Mouse (Mus musculus): ENCODE data around the gene Hmgcr. TPM values are rescaled to one million over a fixed set of nuclear protein-coding genes. Genes with fewer than 3 reads are reported as not detected.

The Hmgcr gene
- polyA plus RNA-seq, 1 experiment = 58.7 TPM

GRCm38 (mm10) chr13:96645822-96646221 lies 24.9 kb downstream of the Hmgcr start:
- no peaks in the 10 kb centered on the region for H3K79me3 ChIP-seq (ENCODE audit: low read depth)
- H3K4me3 ChIP-seq (ENCODE audit: insufficient read depth, poor library complexity, severe bottlenecking) = no peak overlapping the region
- H3K79me2 ChIP-seq (ENCODE audit: control insufficient read depth, insufficient read depth) = no peaks in the 10 kb centered on the region
- no peaks in the 10 kb centered on the region for H3K27me3 ChIP-seq (ENCODE audit: control insufficient read depth, insufficient read depth, insufficient read length)
- peaks cover 39% of the 10 kb centered on the region for H3K36me3 ChIP-seq (ENCODE audit: control insufficient read depth, insufficient read depth)
- no peak overlapping the region for H3ac ChIP-seq (ENCODE audit: control insufficient read depth, insufficient read length, low read depth)
- TF ChIP-seq MYOD1 (IDR thresholded peaks at IDR 0.05; ENCODE audit: control insufficient read depth, insufficient read length, low read depth) (no peak), CEBPB (IDR thresholded peaks at IDR 0.05; ENCODE audit: low read depth) (no peak), MAX (IDR thresholded peaks at IDR 0.05) (no peak), CTCF (IDR thresholded peaks at IDR 0.05; ENCODE audit: control insufficient read depth, insufficient read depth, insufficient read length) (no peak), MYOG (IDR thresholded peaks at IDR 0.05; ENCODE audit: control insufficient read depth, extremely low read depth, insufficient read length) (no peak), USF1 (IDR thresholded peaks at IDR 0.05; ENCODE audit: low read depth) (no peak), FOSL1 (IDR thresholded peaks at IDR 0.05; ENCODE audit: insufficient read depth, low read length, poor library complexity, severe bottlenecking) (no peak)

- Histone ChIP-seq H3K27me3 (ENCODE audit: control insufficient read depth, insufficient read depth, insufficient read length) (no peaks in the 10 kb centered on the region), H3ac (ENCODE audit: control insufficient read depth, insufficient read length, low read depth) (no peak overlapping the region), H3K79me2 (ENCODE audit: control insufficient read depth, insufficient read depth) (no peaks in the 10 kb centered on the region), H3K36me3 (ENCODE audit: control insufficient read depth, insufficient read depth) (peaks cover 32% of the 10 kb centered on the region), H3K4me3 (ENCODE audit: insufficient read depth, poor library complexity, severe bottlenecking) (no peak overlapping the region), H3K79me3 (ENCODE audit: low read depth) (no peaks in the 10 kb centered on the region)
- TF ChIP-seq MYOG (IDR thresholded peaks at IDR 0.05; ENCODE audit: control insufficient read depth, extremely low read depth, insufficient read length) = no peak
- no peak for TF ChIP-seq CTCF (IDR thresholded peaks at IDR 0.05; ENCODE audit: control insufficient read depth, insufficient read depth, insufficient read length)
- no peak for TF ChIP-seq MYOD1 (IDR thresholded peaks at IDR 0.05; ENCODE audit: control insufficient read depth, insufficient read length, low read depth)
- TF ChIP-seq MAX (IDR thresholded peaks at IDR 0.05) = no peak
- TF ChIP-seq CEBPB (IDR thresholded peaks at IDR 0.05; ENCODE audit: low read depth) = no peak
- TF ChIP-seq USF1 (IDR thresholded peaks at IDR 0.05; ENCODE audit: low read depth) = no peak
- TF ChIP-seq FOSL1 (IDR thresholded peaks at IDR 0.05; ENCODE audit: insufficient read depth, low read length, poor library complexity, severe bottlenecking) = no peak
Measured at GRCm38 (mm10) chr13:96644168-96644567, 26.6 kb downstream of the Hmgcr start.

- no peaks in the 10 kb centered on the region for H3K79me2 ChIP-seq (ENCODE audit: control insufficient read depth, insufficient read depth)
- H3K27me3 ChIP-seq (ENCODE audit: control insufficient read depth, insufficient read depth, insufficient read length) = no peaks in the 10 kb centered on the region
- TF ChIP-seq MYOG (IDR thresholded peaks at IDR 0.05; ENCODE audit: control insufficient read depth, extremely low read depth, insufficient read length) = no peak
- no peak for TF ChIP-seq MAX (IDR thresholded peaks at IDR 0.05)
- no peak for TF ChIP-seq CTCF (IDR thresholded peaks at IDR 0.05; ENCODE audit: control insufficient read depth, insufficient read depth, insufficient read length)
- TF ChIP-seq MYOD1 (IDR thresholded peaks at IDR 0.05; ENCODE audit: control insufficient read depth, insufficient read length, low read depth) = no peak
- no peak for TF ChIP-seq USF1 (IDR thresholded peaks at IDR 0.05; ENCODE audit: low read depth)
- no peak for TF ChIP-seq CEBPB (IDR thresholded peaks at IDR 0.05; ENCODE audit: low read depth)
- no peak for TF ChIP-seq FOSL1 (IDR thresholded peaks at IDR 0.05; ENCODE audit: insufficient read depth, low read length, poor library complexity, severe bottlenecking)
- H3ac ChIP-seq (ENCODE audit: control insufficient read depth, insufficient read length, low read depth) = no peak overlapping the region
- H3K4me3 ChIP-seq (ENCODE audit: insufficient read depth, poor library complexity, severe bottlenecking) = no peak overlapping the region
- H3K79me3 ChIP-seq (ENCODE audit: low read depth) = no peaks in the 10 kb centered on the region
- H3K36me3 ChIP-seq (ENCODE audit: control insufficient read depth, insufficient read depth) = peaks cover 32% of the 10 kb centered on the region
Measured at GRCm38 (mm10) chr13:96630396-96630795, 40.3 kb downstream of the Hmgcr start.

- no peaks in the 10 kb centered on the region for H3K79me3 ChIP-seq (ENCODE audit: low read depth)
- no peak for TF ChIP-seq CTCF (IDR thresholded peaks at IDR 0.05; ENCODE audit: control insufficient read depth, insufficient read depth, insufficient read length)
- TF ChIP-seq CEBPB (IDR thresholded peaks at IDR 0.05; ENCODE audit: low read depth) = no peak
- no peak for TF ChIP-seq USF1 (IDR thresholded peaks at IDR 0.05; ENCODE audit: low read depth)
- no peak for TF ChIP-seq MYOG (IDR thresholded peaks at IDR 0.05; ENCODE audit: control insufficient read depth, extremely low read depth, insufficient read length)
- TF ChIP-seq MYOD1 (IDR thresholded peaks at IDR 0.05; ENCODE audit: control insufficient read depth, insufficient read length, low read depth) = no peak
- no peak for TF ChIP-seq MAX (IDR thresholded peaks at IDR 0.05)
- TF ChIP-seq FOSL1 (IDR thresholded peaks at IDR 0.05; ENCODE audit: insufficient read depth, low read length, poor library complexity, severe bottlenecking) = no peak
- no peak overlapping the region for H3K4me3 ChIP-seq (ENCODE audit: insufficient read depth, poor library complexity, severe bottlenecking)
- peaks cover 28% of the 10 kb centered on the region for H3K36me3 ChIP-seq (ENCODE audit: control insufficient read depth, insufficient read depth)
- H3ac ChIP-seq (ENCODE audit: control insufficient read depth, insufficient read length, low read depth) = no peak overlapping the region
- H3K27me3 ChIP-seq (ENCODE audit: control insufficient read depth, insufficient read depth, insufficient read length) = no peaks in the 10 kb centered on the region
- H3K79me2 ChIP-seq (ENCODE audit: control insufficient read depth, insufficient read depth) = no peaks in the 10 kb centered on the region
Measured at GRCm38 (mm10) chr13:96620891-96621290, 49.8 kb downstream of the Hmgcr start.

GRCm38 (mm10) chr13:96614615-96615014 lies 56.1 kb downstream of the Hmgcr start:
- TF ChIP-seq MYOG (IDR thresholded peaks at IDR 0.05; ENCODE audit: control insufficient read depth, extremely low read depth, insufficient read length) (no peak), USF1 (IDR thresholded peaks at IDR 0.05; ENCODE audit: low read depth) (no peak), FOSL1 (IDR thresholded peaks at IDR 0.05; ENCODE audit: insufficient read depth, low read length, poor library complexity, severe bottlenecking) (no peak), CEBPB (IDR thresholded peaks at IDR 0.05; ENCODE audit: low read depth) (no peak), MAX (IDR thresholded peaks at IDR 0.05) (no peak), MYOD1 (IDR thresholded peaks at IDR 0.05; ENCODE audit: control insufficient read depth, insufficient read length, low read depth) (no peak), CTCF (IDR thresholded peaks at IDR 0.05; ENCODE audit: control insufficient read depth, insufficient read depth, insufficient read length) (no peak)

GRCm38 (mm10) chr13:96604242-96604641 lies 66.5 kb downstream of the Hmgcr start:
- Histone ChIP-seq H3K4me3 (ENCODE audit: insufficient read depth, poor library complexity, severe bottlenecking) (no peak overlapping the region), H3K79me2 (ENCODE audit: control insufficient read depth, insufficient read depth) (no peaks in the 10 kb centered on the region), H3ac (ENCODE audit: control insufficient read depth, insufficient read length, low read depth) (no peak overlapping the region), H3K36me3 (ENCODE audit: control insufficient read depth, insufficient read depth) (peaks cover 10% of the 10 kb centered on the region), H3K27me3 (ENCODE audit: control insufficient read depth, insufficient read depth, insufficient read length) (no peaks in the 10 kb centered on the region), H3K79me3 (ENCODE audit: low read depth) (no peaks in the 10 kb centered on the region)
- TF ChIP-seq USF1 (IDR thresholded peaks at IDR 0.05; ENCODE audit: low read depth) = no peak
- no peak for TF ChIP-seq CTCF (IDR thresholded peaks at IDR 0.05; ENCODE audit: control insufficient read depth, insufficient read depth, insufficient read length)
- no peak for TF ChIP-seq CEBPB (IDR thresholded peaks at IDR 0.05; ENCODE audit: low read depth)
- no peak for TF ChIP-seq FOSL1 (IDR thresholded peaks at IDR 0.05; ENCODE audit: insufficient read depth, low read length, poor library complexity, severe bottlenecking)
- TF ChIP-seq MAX (IDR thresholded peaks at IDR 0.05) = no peak
- TF ChIP-seq MYOG (IDR thresholded peaks at IDR 0.05; ENCODE audit: control insufficient read depth, extremely low read depth, insufficient read length) = no peak
- no peak for TF ChIP-seq MYOD1 (IDR thresholded peaks at IDR 0.05; ENCODE audit: control insufficient read depth, insufficient read length, low read depth)

More at GRCm38 (mm10) chr13:96614615-96615014, 56.1 kb downstream of the Hmgcr start:
- Histone ChIP-seq H3K4me3 (ENCODE audit: insufficient read depth, poor library complexity, severe bottlenecking) (no peak overlapping the region), H3K27me3 (ENCODE audit: control insufficient read depth, insufficient read depth, insufficient read length) (no peaks in the 10 kb centered on the region), H3K79me3 (ENCODE audit: low read depth) (no peaks in the 10 kb centered on the region), H3K79me2 (ENCODE audit: control insufficient read depth, insufficient read depth) (no peaks in the 10 kb centered on the region), H3ac (ENCODE audit: control insufficient read depth, insufficient read length, low read depth) (no peak overlapping the region), H3K36me3 (ENCODE audit: control insufficient read depth, insufficient read depth) (peaks cover 45% of the 10 kb centered on the region)

All from C2C12 (cell line).